Mouse (Mus musculus): ENCODE data around the gene Zmynd10.
"Not testable (repeated sequence)": the region's sequence is repeated elsewhere in the genome, so short reads cannot be mapped to it uniquely, and the experiment has no call there.

The Zmynd10 gene

GRCm38 (mm10) chr9:107555701-107556100, 8.6 kb downstream of the Zmynd10 start:
- DNase-seq (ENCODE audit: low read depth) = no peak

GRCm38 (mm10) chr9:107556346-107556745, 9.2 kb downstream of the Zmynd10 start:
- peak; percentile 35 for DNase-seq (ENCODE audit: low read depth)

DNA sequence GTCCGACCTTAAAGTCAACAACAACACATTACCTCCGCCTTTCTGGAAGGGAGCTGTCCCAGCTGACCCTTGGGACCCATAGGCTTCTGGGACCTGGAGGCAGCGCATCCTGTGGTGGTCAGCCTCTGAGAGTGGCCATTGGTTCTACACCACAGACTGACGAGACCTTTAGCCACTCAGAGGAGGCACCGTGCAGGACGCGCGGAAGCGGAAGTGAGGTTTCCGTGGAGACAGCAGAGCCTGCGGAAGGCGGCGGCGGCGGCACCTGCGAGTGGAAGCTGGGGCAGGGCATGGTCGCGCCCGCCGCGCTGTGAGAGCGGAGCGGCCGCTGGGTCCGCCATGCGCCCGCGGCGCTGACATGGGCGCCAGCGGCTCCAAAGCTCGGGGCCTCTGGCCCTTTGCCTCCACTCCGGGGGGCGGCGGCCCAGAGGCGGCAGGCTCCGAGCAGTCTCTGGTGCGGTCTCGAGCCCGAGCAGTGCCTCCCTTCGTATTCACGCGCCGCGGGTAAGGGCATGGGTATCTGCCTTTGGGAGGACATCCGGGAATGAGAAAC, 16.0 kb downstream of the Zmynd10 start, which contains the start of gene Tusc2:
Tusc2 (plus strand) TSS at position 227 of the 553 bp plus-strand sequence.
- DNase-seq (ENCODE audit: low read depth) = peak; percentile 96

GRCm38 (mm10) chr9:107565556-107565955, 18.5 kb downstream of the Zmynd10 start:
- peak; percentile 56 for DNase-seq (ENCODE audit: low read depth)

- DNase-seq (ENCODE audit: low read depth) = peak; percentile 89
Measured at GRCm38 (mm10) chr9:107566041-107566709, 19.1 kb downstream of the Zmynd10 start.

- no peak for DNase-seq (ENCODE audit: low read depth)
Measured at GRCm38 (mm10) chr9:107566855-107567254, 19.8 kb downstream of the Zmynd10 start.

DNA sequence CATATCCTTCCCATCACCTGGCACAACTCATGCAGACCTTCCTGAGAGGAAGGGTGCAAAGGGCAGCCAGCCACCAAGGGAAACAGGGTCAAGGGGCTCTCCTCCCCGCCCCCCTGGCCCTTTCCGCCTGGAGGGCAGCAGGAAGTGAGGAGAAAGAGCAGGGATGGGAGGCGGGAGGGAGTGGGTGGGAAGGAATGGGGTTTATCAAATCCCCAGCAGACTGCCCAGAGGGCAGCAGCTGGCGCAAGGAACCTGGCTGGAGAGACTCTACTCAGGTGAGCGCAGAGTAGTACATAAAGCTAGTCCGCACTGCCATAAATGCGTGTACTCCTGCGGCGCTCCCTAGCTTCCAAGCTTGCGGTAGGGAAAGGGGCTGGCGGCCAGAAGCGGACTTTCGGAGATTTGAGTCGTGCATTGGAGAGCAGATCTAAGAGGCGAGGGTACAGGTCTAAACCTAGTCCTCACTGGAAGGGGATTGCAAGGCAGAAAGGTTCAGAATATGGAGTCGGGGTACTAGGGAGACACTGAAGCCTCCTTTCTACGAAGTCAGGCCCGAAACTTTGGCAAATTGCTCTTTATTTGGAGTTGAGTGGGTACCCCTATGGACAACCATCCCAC, 20.7 kb downstream of the Zmynd10 start, which contains the start of gene Hyal2:
Hyal2 (plus strand) TSS at position 244 of the 618 bp plus-strand sequence.
- DNase-seq (ENCODE audit: low read depth) = no peak

DNA sequence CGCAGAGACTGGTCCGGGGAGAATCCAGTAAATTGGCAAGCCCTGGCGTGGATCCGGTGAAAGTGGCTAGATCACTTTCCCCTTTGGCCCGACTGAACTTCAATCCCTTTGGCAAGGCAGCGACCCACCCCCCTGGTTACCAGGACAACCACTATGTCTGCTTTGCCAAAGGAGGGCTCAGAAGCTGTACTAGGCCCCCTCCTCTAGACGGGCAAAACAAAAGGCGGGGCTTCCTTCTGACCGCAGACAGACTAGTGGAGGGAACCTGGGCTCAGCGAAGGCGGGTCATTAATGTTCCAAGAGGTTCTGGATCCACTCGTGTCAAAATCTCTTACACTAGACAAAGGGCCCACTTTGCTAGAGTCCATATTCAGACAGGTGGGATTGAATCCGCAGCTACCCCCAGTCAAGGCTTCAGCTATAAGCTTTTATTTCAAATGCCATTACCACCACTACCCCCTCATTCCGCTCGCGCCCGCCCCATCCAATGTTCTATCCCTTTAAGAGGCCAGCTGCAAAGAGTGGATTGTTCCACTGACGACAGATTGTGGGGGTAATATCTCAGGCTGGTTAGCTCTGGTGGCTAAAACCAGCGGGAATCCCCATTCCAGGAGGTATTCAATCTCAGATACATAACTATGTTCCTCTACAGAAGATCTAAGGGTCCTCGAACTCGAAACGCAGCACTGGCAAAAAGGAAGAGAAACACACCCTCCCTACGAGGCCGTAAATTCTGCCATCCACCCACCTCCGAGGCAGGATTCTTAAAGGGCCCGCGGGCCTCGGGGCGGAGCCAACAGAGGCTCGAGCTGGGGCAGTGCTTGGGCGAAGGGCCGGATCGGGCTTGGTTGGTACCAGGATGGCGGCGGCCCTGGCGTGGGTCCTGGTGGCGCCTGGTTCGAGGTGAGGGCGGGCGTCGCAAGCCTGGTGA, 21.5 kb downstream of the Zmynd10 start:
- DNase-seq (ENCODE audit: low read depth) = peak; percentile 93

- no peak for DNase-seq (ENCODE audit: low read depth)
Measured at GRCm38 (mm10) chr9:107569270-107569669, 22.2 kb downstream of the Zmynd10 start.

GRCm38 (mm10) chr9:107570016-107570415, 22.9 kb downstream of the Zmynd10 start:
- DNase-seq (ENCODE audit: low read depth) = no peak

DNA sequence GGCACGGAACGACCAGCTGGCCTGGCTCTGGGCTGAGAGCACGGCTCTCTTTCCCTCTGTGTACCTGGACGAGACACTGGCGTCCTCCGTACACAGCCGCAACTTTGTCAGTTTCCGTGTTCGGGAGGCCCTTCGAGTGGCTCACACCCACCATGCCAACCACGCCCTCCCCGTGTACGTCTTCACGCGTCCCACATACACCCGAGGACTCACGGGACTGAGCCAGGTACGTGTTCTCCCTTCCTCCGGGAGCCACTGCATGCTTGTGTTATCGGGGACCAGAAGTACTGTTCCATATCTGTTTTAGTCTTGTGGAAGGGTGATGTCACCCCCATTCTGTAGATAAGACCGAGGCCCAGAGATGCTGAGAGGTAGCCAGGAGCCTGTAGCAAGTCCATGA, 23.7 kb downstream of the Zmynd10 start:
- no peak for DNase-seq (ENCODE audit: low read depth)

GRCm38 (mm10) chr9:107571534-107572326, 24.6 kb downstream of the Zmynd10 start:
- no peak for DNase-seq (ENCODE audit: low read depth)

DNA sequence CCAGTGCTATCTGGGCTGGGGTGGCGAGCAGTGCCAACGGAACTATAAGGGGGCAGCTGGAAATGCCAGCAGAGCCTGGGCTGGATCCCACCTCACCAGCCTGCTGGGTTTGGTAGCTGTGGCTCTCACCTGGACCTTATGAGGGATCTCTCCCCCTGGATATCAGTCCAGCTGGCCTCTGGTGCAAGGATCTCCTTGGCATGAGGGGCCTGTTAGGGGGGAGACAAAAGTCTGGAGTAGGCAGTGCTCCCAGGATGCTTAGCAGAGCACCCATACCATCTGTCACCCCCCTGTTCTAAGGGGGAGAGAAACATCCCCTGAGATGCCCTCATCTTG, 25.2 kb downstream of the Zmynd10 start:
- no peak for DNase-seq (ENCODE audit: low read depth)

- not testable (repeated sequence) for DNase-seq (ENCODE audit: low read depth)
Measured at GRCm38 (mm10) chr9:107573774-107574173, 26.7 kb downstream of the Zmynd10 start.

GRCm38 (mm10) chr9:107575579-107576356, 28.7 kb downstream of the Zmynd10 start:
- peak; percentile 38 for DNase-seq (ENCODE audit: low read depth)

DNA sequence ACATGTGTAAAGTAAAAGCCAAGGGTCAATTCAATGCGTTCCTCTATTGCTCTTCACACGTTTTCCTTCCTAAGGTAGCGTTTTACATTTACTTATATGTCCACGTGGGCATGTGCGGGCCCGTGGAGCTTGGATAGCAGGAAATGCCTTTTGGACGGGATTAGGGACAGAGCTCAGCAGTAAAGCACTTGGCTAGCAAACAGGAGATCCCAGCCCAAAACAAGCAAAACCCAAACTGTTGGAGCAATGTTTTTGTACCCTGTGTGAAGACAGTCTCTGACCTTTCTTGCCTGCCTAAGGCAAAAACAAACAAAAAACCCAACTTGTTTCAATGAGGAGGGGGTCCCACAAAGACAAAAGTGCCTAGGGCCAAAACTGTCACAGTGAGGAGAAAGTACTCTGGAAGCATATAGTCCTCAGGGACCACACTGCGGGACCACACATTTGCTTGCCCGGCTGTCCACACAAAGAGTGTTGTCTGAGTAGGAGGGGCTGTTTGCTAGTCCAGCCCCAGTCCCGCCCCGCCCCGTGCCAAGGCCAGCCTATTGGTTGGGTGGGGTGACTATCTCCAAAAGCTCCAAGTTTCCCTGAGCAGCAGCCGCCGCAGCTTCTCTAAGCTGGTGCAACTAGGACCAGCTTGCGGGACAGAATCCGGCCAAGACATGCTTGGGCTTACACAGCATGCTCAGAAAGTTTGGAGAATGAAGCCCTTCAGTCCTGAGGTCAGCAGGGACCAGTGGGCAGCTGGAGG, 29.4 kb downstream of the Zmynd10 start, which contains the start of gene Hyal1:
Hyal1 (plus strand) TSS at position 571 of the 751 bp plus-strand sequence.
- no peak for DNase-seq (ENCODE audit: low read depth)

DNA sequence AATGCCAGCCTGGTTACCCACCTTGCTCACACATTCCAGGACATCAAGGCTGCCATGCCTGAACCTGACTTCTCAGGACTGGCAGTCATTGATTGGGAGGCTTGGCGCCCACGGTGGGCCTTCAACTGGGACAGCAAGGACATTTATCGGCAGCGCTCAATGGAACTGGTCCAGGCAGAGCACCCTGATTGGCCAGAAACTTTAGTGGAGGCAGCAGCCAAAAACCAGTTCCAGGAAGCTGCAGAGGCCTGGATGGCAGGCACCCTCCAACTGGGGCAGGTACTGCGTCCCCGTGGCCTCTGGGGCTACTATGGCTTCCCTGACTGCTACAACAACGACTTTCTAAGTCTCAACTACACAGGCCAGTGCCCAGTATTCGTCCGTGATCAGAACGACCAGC, 30.8 kb downstream of the Zmynd10 start:
- no peak for DNase-seq (ENCODE audit: low read depth)

DNA sequence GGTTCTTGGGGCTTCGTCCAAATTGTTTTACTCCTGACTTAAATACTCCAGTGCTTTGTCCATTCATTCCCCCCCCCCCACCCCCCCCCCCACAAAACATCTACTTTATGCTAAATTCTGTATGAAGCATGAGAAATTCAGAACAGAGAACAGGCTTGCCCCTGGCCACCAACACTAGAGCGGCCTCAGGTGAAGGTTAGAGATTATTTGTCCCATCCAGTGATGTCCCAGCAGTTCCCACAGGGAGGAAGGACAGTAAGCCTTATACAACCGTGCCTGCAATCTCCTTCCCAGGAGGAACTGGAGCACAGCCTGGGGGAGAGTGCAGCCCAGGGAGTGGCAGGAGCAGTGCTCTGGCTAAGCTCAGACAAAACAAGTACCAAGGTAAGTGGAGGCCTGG, 31.5 kb downstream of the Zmynd10 start, which contains the start of gene Naa80:
Naa80 (plus strand) TSS at position 301 of the 400 bp plus-strand sequence.
- no peak for DNase-seq (ENCODE audit: low read depth)

DNA sequence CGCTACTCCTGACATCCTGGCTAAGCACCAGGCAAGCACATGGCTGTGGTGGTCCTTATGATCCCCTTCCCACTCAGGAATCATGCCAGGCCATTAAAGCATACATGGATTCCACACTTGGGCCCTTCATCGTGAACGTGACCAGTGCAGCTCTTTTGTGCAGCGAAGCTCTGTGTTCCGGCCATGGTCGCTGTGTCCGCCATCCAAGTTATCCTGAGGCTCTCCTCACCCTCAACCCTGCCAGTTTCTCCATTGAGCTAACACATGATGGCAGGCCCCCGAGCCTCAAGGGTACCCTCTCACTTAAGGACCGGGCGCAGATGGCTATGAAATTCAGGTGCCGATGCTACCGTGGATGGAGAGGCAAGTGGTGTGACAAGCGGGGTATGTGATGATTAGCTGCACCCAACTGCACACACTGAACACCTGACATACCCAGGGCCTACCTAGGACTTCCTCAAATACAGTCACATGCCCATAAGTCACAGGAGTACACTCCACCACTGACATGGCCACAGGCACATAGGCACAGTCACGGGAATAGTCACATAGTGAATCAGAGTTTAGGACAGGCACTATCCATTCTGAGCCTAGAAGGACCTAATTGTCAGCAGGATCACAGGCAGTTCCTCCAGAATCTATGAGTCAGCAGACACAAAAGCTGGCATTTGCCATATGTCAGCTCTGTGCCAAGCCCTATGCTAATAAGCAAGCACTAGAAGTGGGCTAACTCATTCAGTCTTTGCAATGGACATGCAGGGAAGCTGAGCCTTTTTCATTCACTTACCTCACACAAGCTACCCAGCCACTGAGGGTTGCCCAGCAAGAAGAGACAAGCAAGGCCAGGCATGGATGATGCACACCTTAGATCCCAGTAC, 32.2 kb downstream of the Zmynd10 start:
- no peak for DNase-seq (ENCODE audit: low read depth)
